Mouse (Mus musculus): ENCODE data around the gene Sec14l5. TPM values are rescaled to one million over a fixed set of nuclear protein-coding genes. Genes with fewer than 3 reads are reported as not detected.
"Not testable (repeated sequence)": the region's sequence is repeated elsewhere in the genome, so short reads cannot be mapped to it uniquely, and the experiment has no call there.

The Sec14l5 gene
- total and polyA plus RNA-seq, 2 experiments from 2014 or later: 0.18 to 0.21 TPM

GRCm38 (mm10) chr16:5221403-5221802 lies 74.5 kb downstream of the Sec14l5 start:
- no peak overlapping the region for H3K4me3 ChIP-seq (ENCODE audit: low read length)
- 34% methylated on average over 4 of the region's 4 CpGs for WGBS
- no peak overlapping the region for H3K27ac ChIP-seq
- H3K27me3 ChIP-seq (ENCODE audit: insufficient read depth, low read length): 0 out of 2 replicates have a peak, but pooled peaks cover 4% of the 10 kb centered on the region
- no peak overlapping the region for H3K4me2 ChIP-seq (ENCODE audit: low read depth, low read length)
- no peaks in the 10 kb centered on the region for H3K36me3 ChIP-seq (ENCODE audit: insufficient read depth, low read length)
- TF ChIP-seq CTCF (IDR thresholded peaks at IDR 0.05; ENCODE audit: low read depth): no peak
- no peaks in the 10 kb centered on the region for H3K9me3 ChIP-seq (ENCODE audit: low read length)
- H3K4me1 ChIP-seq (ENCODE audit: insufficient read depth, low read length): no peaks in the 10 kb centered on the region
- no peak overlapping the region for H3K9ac ChIP-seq (replicated peaks; ENCODE audit: low read length)
- no peak for ATAC-seq
- DNase-seq (ENCODE audit: low spot score): no peak

GRCm38 (mm10) chr16:5222140-5222539 lies 75.2 kb downstream of the Sec14l5 start, which contains the start of gene AU021092:
TSS of gene AU021092 (minus strand) at chr16:5222299.
- DNase-seq (ENCODE audit: low spot score) (no peak), ATAC-seq (no peak)
- Histone ChIP-seq H3K9me3 (ENCODE audit: low read length) (no peaks in the 10 kb centered on the region), H3K27me3 (ENCODE audit: insufficient read depth, low read length) (0 out of 2 replicates have a peak, but pooled peaks cover 4% of the 10 kb centered on the region), H3K4me1 (ENCODE audit: insufficient read depth, low read length) (no peaks in the 10 kb centered on the region), H3K9ac (replicated peaks; ENCODE audit: low read length) (no peak within 1 kb of the TSS), H3K4me2 (ENCODE audit: low read depth, low read length) (no peak within 1 kb of the TSS), H3K4me3 (ENCODE audit: low read length) (no peak within 1 kb of the TSS), H3K27ac (no peak within 1 kb of the TSS; the same call in 1 of the 2 replicates), H3K36me3 (ENCODE audit: insufficient read depth, low read length) (no peaks in the 10 kb centered on the region)
- no peak for TF ChIP-seq CTCF (IDR thresholded peaks at IDR 0.05; ENCODE audit: low read depth)
- 79% methylated on average over 6 of the region's 6 CpGs for whole genome bisulfite sequencing

DNA sequence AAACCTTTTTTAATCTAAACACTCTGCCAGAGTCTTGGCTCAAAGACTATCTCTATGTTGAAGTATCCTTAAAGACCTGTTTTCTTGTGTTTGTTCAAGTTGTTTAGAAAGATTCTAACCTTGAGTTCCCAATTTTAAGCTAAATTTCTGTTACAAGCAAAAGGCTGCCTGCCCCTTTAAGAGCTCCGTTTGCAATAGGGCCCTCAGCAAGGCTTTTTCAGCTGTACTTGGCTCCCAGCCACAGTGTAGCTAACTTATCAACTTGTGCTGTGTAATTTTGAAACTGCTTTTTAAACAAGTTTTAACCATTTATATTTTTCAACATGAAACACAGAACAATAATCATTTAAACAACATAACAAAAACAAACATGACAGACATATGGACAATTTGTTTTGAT lies 79.6 kb downstream of the Sec14l5 start:
- DNase-seq (ENCODE audit: low spot score); H3K4me1 ChIP-seq (ENCODE audit: insufficient read depth, low read length); H3K9me3 ChIP-seq (ENCODE audit: low read length); H3K27me3 ChIP-seq (ENCODE audit: insufficient read depth, low read length); H3K36me3 ChIP-seq (ENCODE audit: insufficient read depth, low read length); H3K4me2 ChIP-seq (ENCODE audit: low read depth, low read length); H3K9ac ChIP-seq (replicated peaks; ENCODE audit: low read length); ATAC-seq; H3K4me3 ChIP-seq (ENCODE audit: low read length); H3K27ac ChIP-seq: not testable (repeated sequence)
- WGBS: 5% methylated on average over 1 of the region's 1 CpGs

- H3K9ac ChIP-seq (replicated peaks; ENCODE audit: low read length); ATAC-seq; H3K4me1 ChIP-seq (ENCODE audit: insufficient read depth, low read length); H3K9me3 ChIP-seq (ENCODE audit: low read length); H3K36me3 ChIP-seq (ENCODE audit: insufficient read depth, low read length); H3K27me3 ChIP-seq (ENCODE audit: insufficient read depth, low read length); H3K4me3 ChIP-seq (ENCODE audit: low read length); H3K27ac ChIP-seq; H3K4me2 ChIP-seq (ENCODE audit: low read depth, low read length); DNase-seq (ENCODE audit: low spot score): not testable (repeated sequence)
- WGBS: 87% methylated on average over 19 of the region's 19 CpGs
Observed at GRCm38 (mm10) chr16:5227501-5227900, 80.6 kb downstream of the Sec14l5 start.

- WGBS: 79% methylated on average over 3 of the region's 3 CpGs
- not testable (repeated sequence) for H3K4me3 ChIP-seq (ENCODE audit: low read length); H3K4me1 ChIP-seq (ENCODE audit: insufficient read depth, low read length); H3K27me3 ChIP-seq (ENCODE audit: insufficient read depth, low read length); H3K4me2 ChIP-seq (ENCODE audit: low read depth, low read length); H3K9ac ChIP-seq (replicated peaks; ENCODE audit: low read length); H3K36me3 ChIP-seq (ENCODE audit: insufficient read depth, low read length); DNase-seq (ENCODE audit: low spot score); ATAC-seq; H3K27ac ChIP-seq; H3K9me3 ChIP-seq (ENCODE audit: low read length)
Observed at GRCm38 (mm10) chr16:5228103-5228502, 81.2 kb downstream of the Sec14l5 start.

DNA sequence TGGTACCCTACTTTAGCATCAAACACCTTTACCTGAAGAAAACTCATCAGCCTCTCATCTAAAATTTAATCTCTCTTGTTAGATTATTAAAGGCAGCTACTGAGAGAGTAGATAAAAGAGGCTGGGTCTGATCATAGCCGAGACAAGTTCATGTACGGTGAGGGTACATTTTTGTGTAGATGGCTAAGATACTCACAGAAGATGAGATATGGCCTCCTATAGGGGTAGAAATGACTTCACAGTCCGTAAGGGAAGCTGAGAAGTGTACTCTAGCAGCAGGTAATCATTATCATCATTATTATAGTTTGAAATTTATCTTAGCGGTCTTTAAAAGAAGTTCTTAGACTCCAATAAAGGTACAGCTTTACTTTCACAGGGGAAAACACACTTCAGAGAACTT lies 86.1 kb downstream of the Sec14l5 start:
- Histone ChIP-seq H3K4me2 (ENCODE audit: low read depth, low read length) (peak overlapping the region; percentile 81), H3K36me3 (ENCODE audit: insufficient read depth, low read length) (no peaks in the 10 kb centered on the region), H3K27ac (no peak overlapping the region), H3K27me3 (ENCODE audit: insufficient read depth, low read length) (no peaks in the 10 kb centered on the region), H3K9me3 (ENCODE audit: low read length) (no peaks in the 10 kb centered on the region), H3K9ac (replicated peaks; ENCODE audit: low read length) (no peak overlapping the region), H3K4me3 (ENCODE audit: low read length) (peak overlapping the region; percentile 74), H3K4me1 (ENCODE audit: insufficient read depth, low read length) (peaks cover 10% of the 10 kb centered on the region)
- no peak for TF ChIP-seq CTCF (IDR thresholded peaks at IDR 0.05; ENCODE audit: low read depth)
- DNase-seq (ENCODE audit: low spot score) (no peak), ATAC-seq (peak; percentile 1; the same call in 1 of the 2 replicates)
- WGBS: 65% methylated on average over 4 of the region's 4 CpGs

GRCm38 (mm10) chr16:5233418-5234313 lies 86.8 kb downstream of the Sec14l5 start, which contains the start of gene Alg1:
TSS of gene Alg1 (plus strand) at chr16:5233621.
- no peak for TF ChIP-seq CTCF (IDR thresholded peaks at IDR 0.05; ENCODE audit: low read depth)
- Histone ChIP-seq H3K4me2 (ENCODE audit: low read depth, low read length) (peak within 1 kb of the TSS; percentile 81), H3K4me1 (ENCODE audit: insufficient read depth, low read length) (peaks cover 10% of the 10 kb centered on the region), H3K9ac (replicated peaks; ENCODE audit: low read length) (peak within 1 kb of the TSS; percentile 74), H3K9me3 (ENCODE audit: low read length) (no peaks in the 10 kb centered on the region), H3K27ac (peak within 1 kb of the TSS; percentile 72), H3K27me3 (ENCODE audit: insufficient read depth, low read length) (no peaks in the 10 kb centered on the region), H3K36me3 (ENCODE audit: insufficient read depth, low read length) (no peaks in the 10 kb centered on the region), H3K4me3 (ENCODE audit: low read length) (peak within 1 kb of the TSS; percentile 74)
- DNase-seq (ENCODE audit: low spot score) (peak; percentile 97), ATAC-seq (peak; percentile 98)
- WGBS: 2% methylated on average over 47 of the region's 47 CpGs

Small RNA genes lying within 50 kb of the gene (microRNA-seq; reads per million reads assigned to microRNA genes)
- gene Gm23689: 0 reads per million in 2 experiments
- gene Gm26095: 0 reads per million in 2 experiments
- gene Mir6364: 0 reads per million in 2 experiments

Other genes with a start within 250 kb of the Sec14l5 start
- gene Nudt16l1, start 208.3 kb upstream of the Sec14l5 start, total RNA-seq (2014; rRNA removed): 29.8 and 43.0 TPM in 2 replicates
- gene Nudt16l1, start 208.3 kb upstream of the Sec14l5 start, polyA plus RNA-seq (2015; fragmentation: Nextera tagmentation; extraction: Ambion mirVana): 119 and 121 TPM in 2 replicates
- 35.0 and 47.7 TPM in 2 replicates for gene Anks3, start 182.9 kb upstream of the Sec14l5 start, total RNA-seq (2014; rRNA removed)
- 38.0 and 44.1 TPM in 2 replicates for gene Anks3, start 182.9 kb upstream of the Sec14l5 start, polyA plus RNA-seq (2015; fragmentation: Nextera tagmentation; extraction: Ambion mirVana)
- not detected in 2 replicates for gene Sept12, start 149.3 kb upstream of the Sec14l5 start, total RNA-seq (2014; rRNA removed)
- not detected in 2 replicates for gene Sept12, start 149.3 kb upstream of the Sec14l5 start, polyA plus RNA-seq (2015; fragmentation: Nextera tagmentation; extraction: Ambion mirVana)
- gene Smim22, start 139.8 kb upstream of the Sec14l5 start, total RNA-seq (2014; rRNA removed): not detected in 2 replicates
- 6.5 and 6.6 TPM in 2 replicates for gene Smim22, start 139.8 kb upstream of the Sec14l5 start, polyA plus RNA-seq (2015; fragmentation: Nextera tagmentation; extraction: Ambion mirVana)
- gene Rogdi, start 133.6 kb upstream of the Sec14l5 start, total RNA-seq (2014; rRNA removed): 105 and 126 TPM in 2 replicates
- 142 and 148 TPM in 2 replicates for gene Rogdi, start 133.6 kb upstream of the Sec14l5 start, polyA plus RNA-seq (2015; fragmentation: Nextera tagmentation; extraction: Ambion mirVana)
- 154 and 161 TPM in 2 replicates for gene Glyr1, start 97.2 kb upstream of the Sec14l5 start, total RNA-seq (2014; rRNA removed)
- gene Glyr1, start 97.2 kb upstream of the Sec14l5 start, polyA plus RNA-seq (2015; fragmentation: Nextera tagmentation; extraction: Ambion mirVana): 136 and 139 TPM in 2 replicates
- 28.9 and 29.8 TPM in 2 replicates for gene Ubn1, start 97.1 kb upstream of the Sec14l5 start, total RNA-seq (2014; rRNA removed)
- gene Ubn1, start 97.1 kb upstream of the Sec14l5 start, polyA plus RNA-seq (2015; fragmentation: Nextera tagmentation; extraction: Ambion mirVana): 7.3 and 8.2 TPM in 2 replicates
- 0.07 and 0.16 TPM in 2 replicates for gene Ppl, start 14.7 kb upstream of the Sec14l5 start, total RNA-seq (2014; rRNA removed)
- gene Ppl, start 14.7 kb upstream of the Sec14l5 start, polyA plus RNA-seq (2015; fragmentation: Nextera tagmentation; extraction: Ambion mirVana): 0.13 and 0.16 TPM in 2 replicates
- gene Nagpa, start 56.9 kb downstream of the Sec14l5 start, total RNA-seq (2014; rRNA removed): 8.5 and 10.0 TPM in 2 replicates
- 7.4 and 8.6 TPM in 2 replicates for gene Nagpa, start 56.9 kb downstream of the Sec14l5 start, polyA plus RNA-seq (2015; fragmentation: Nextera tagmentation; extraction: Ambion mirVana)
- gene AU021092, start 75.2 kb downstream of the Sec14l5 start, total RNA-seq (2014; rRNA removed): 16.7 and 18.6 TPM in 2 replicates
- 8.3 and 9.6 TPM in 2 replicates for gene AU021092, start 75.2 kb downstream of the Sec14l5 start, polyA plus RNA-seq (2015; fragmentation: Nextera tagmentation; extraction: Ambion mirVana)
- 44.4 and 53.7 TPM in 2 replicates for gene Alg1, start 86.5 kb downstream of the Sec14l5 start, total RNA-seq (2014; rRNA removed)
- 38.9 and 40.6 TPM in 2 replicates for gene Alg1, start 86.5 kb downstream of the Sec14l5 start, polyA plus RNA-seq (2015; fragmentation: Nextera tagmentation; extraction: Ambion mirVana)
- gene Eef2kmt, start 108.9 kb downstream of the Sec14l5 start, total RNA-seq (2014; rRNA removed): 13.5 and 22.0 TPM in 2 replicates
- gene Eef2kmt, start 108.9 kb downstream of the Sec14l5 start, polyA plus RNA-seq (2015; fragmentation: Nextera tagmentation; extraction: Ambion mirVana): 8.4 and 11.3 TPM in 2 replicates

Data from hindbrain, postnatal 0 days (tissue).